Mouse (Mus musculus) adrenal gland, postnatal 25 days (tissue): ENCODE results near the gene Etl4. TPM values are rescaled to one million over a fixed set of nuclear protein-coding genes. Genes with fewer than 3 reads are reported as not detected.
"Not testable (repeated sequence)": the region's sequence is repeated elsewhere in the genome, so short reads cannot be mapped to it uniquely, and the experiment has no call there.

Experiments used
- DNase-seq: peaks from one replicate; pipeline ENCODE4 v3.0.0; 2021; ENCODE audit warnings: mixed read lengths
- total RNA-seq: library from RNA; stranded (reverse); gene quantifications from 2 replicates; pipeline ENCODE4 v1.2.3, GENCODE M21; 2021

The Etl4 gene
- total RNA-seq, 1 experiment from 2014 or later: 28.4 TPM

GRCm38 (mm10) chr2:20167566-20167965 is 258.0 kb downstream of the Etl4 start:
- peak; percentile 2 for DNase-seq

GRCm38 (mm10) chr2:20168156-20168555 is 258.6 kb downstream of the Etl4 start:
- no peak for DNase-seq

GRCm38 (mm10) chr2:20176456-20177184 is 267.0 kb downstream of the Etl4 start:
- DNase-seq: not testable (repeated sequence)

GRCm38 (mm10) chr2:20177236-20177635 is 267.7 kb downstream of the Etl4 start:
- not testable (repeated sequence) for DNase-seq

GRCm38 (mm10) chr2:20180561-20180960 is 271.0 kb downstream of the Etl4 start:
- DNase-seq: not testable (repeated sequence)

- not testable (repeated sequence) for DNase-seq
These were observed 277.6 kb downstream of the Etl4 start for GRCm38 (mm10) chr2:20187223-20187622.

GRCm38 (mm10) chr2:20203011-20203410 is 293.4 kb downstream of the Etl4 start:
- DNase-seq: no peak

GRCm38 (mm10) chr2:20206647-20207046 is 297.1 kb downstream of the Etl4 start:
- DNase-seq: no peak

- no peak for DNase-seq
These were observed 299.2 kb downstream of the Etl4 start for GRCm38 (mm10) chr2:20208683-20209194.

GRCm38 (mm10) chr2:20209359-20209758 is 299.8 kb downstream of the Etl4 start:
- DNase-seq: no peak

- DNase-seq: no peak
These were observed 306.7 kb downstream of the Etl4 start for GRCm38 (mm10) chr2:20216275-20216674.

- DNase-seq: no peak
These were observed 307.3 kb downstream of the Etl4 start for GRCm38 (mm10) chr2:20216686-20217437.

- DNase-seq: no peak
These were observed 321.8 kb downstream of the Etl4 start for GRCm38 (mm10) chr2:20231371-20231770.

GRCm38 (mm10) chr2:20248043-20248664 is 338.6 kb downstream of the Etl4 start:
- DNase-seq: no peak

- no peak for DNase-seq
These were observed 339.8 kb downstream of the Etl4 start for GRCm38 (mm10) chr2:20249403-20249802.

GRCm38 (mm10) chr2:20276124-20276523 is 366.5 kb downstream of the Etl4 start:
- DNase-seq: peak; percentile 47

GRCm38 (mm10) chr2:20281903-20282302 is 372.3 kb downstream of the Etl4 start:
- DNase-seq: no peak

- DNase-seq: no peak
These were observed 374.8 kb downstream of the Etl4 start for GRCm38 (mm10) chr2:20284425-20284824.

- DNase-seq: no peak
These were observed 381.6 kb downstream of the Etl4 start for GRCm38 (mm10) chr2:20290982-20291740.

GRCm38 (mm10) chr2:20291741-20292110 is 382.1 kb downstream of the Etl4 start:
- DNase-seq: no peak

- no peak for DNase-seq
These were observed 383.8 kb downstream of the Etl4 start for GRCm38 (mm10) chr2:20293336-20293735.

GRCm38 (mm10) chr2:20294596-20294995 is 385.0 kb downstream of the Etl4 start:
- no peak for DNase-seq
